In the genomic region with DNA sequence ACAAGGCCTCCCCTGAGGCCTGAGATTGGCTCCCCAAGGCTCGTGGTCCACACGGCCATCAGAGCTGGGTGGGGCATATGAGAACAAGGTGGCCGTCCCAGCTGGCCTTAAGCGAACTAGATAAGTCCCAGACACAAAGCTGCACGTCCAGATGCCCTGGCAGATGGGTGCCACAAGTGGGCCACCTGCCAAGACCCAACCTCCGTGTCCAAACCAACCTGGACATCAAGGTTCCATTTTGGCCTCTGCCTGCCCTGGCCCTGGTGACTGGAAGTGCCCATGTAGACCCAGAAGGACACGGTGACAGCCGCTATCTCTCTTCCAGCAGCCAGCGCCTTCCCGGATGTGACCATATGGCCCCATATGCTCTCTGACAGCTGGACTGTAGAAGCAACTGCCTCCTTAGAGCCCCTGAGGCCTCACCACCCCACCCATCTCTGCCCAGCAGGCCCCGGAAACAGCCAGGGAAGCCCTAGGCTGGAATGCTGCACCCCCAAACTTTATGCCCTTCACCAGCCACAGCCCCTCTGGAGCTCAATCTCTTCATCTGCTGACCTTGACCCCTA, we compare ENCODE assay signal across 25 mouse cellular contexts. TPM values are rescaled to one million over a fixed set of nuclear protein-coding genes. Genes with fewer than 3 reads are reported as not detected.
DNase-seq lines count a peak whose midpoint lies in the region; ATAC-seq and TF ChIP-seq lines count a peak whose summit lies in the region.
"Had no signal": no experiment of that assay in that cellular context is flagged by ENCODE, and none has a peak within 500 bp of the region (broad histone marks: within the 10 kb centered on the region; RNA-seq: fewer than 3 reads in every experiment).

No protein-coding gene starts in this region.

- H3K27me3 ChIP-seq in kidney, postnatal 0 days (ENCODE audit: insufficient read depth, low read length), result peaks cover 26% of the 10 kb centered on the region
- peaks cover 18% of the 10 kb centered on the region for H3K27me3 ChIP-seq in lung, postnatal 0 days (replicated peaks; ENCODE audit: insufficient read depth, low read length)

- H3K9me3 ChIP-seq in kidney, postnatal 0 days (replicated peaks; ENCODE audit: low read length), result no peaks in the 10 kb centered on the region
- no peaks in the 10 kb centered on the region for H3K9me3 ChIP-seq in lung, postnatal 0 days (ENCODE audit: low read length)
- H3K9me3 ChIP-seq: forebrain, embryonic 10.5 days; heart, embryonic 12.5 days; intestine, embryonic 15.5 days; limb, embryonic 10.5 days; liver, embryonic 15.5 days had no signal

- no peak for TF ChIP-seq EP300 in lung, postnatal 0 days (IDR thresholded peaks at IDR 0.05)

- no peak for TF ChIP-seq CTCF in kidney, postnatal 0 days (IDR thresholded peaks at IDR 0.05; ENCODE audit: low read depth)
- no peak for TF ChIP-seq CTCF in lung, postnatal 0 days (IDR thresholded peaks at IDR 0.05)

- peak; percentile 80 to 83 for DNase-seq in cerebellum, postnatal 10 days
- no peak for DNase-seq in cerebellum, adult 18-20 months
- DNase-seq in kidney, postnatal 0 days (ENCODE audit: low spot score), result no peak
- no peak for DNase-seq in kidney, adult 18-20 months
- no peak for DNase-seq in lung, postnatal 0 days (ENCODE audit: low spot score)
- DNase-seq in lung, postnatal 10 days, result no peak
- DNase-seq in retina, postnatal 1 day, result peak; percentile 60
- DNase-seq: adrenal gland, postnatal 36 days; forebrain, postnatal 0 days; gastrocnemius, postnatal 14 days; heart, adult 18-20 months; heart, postnatal 10 days; kidney, adult 9 months; kidney, postnatal 25 days; liver; right cerebral cortex, postnatal 14 days; thymus, adult 2 months; thymus, postnatal 4 days had no signal

- no peaks in the 10 kb centered on the region for H3K36me3 ChIP-seq in kidney, postnatal 0 days (ENCODE audit: insufficient read depth, low read length)
- H3K36me3 ChIP-seq in lung, postnatal 0 days (ENCODE audit: insufficient read depth, low read length), result no peaks in the 10 kb centered on the region
- H3K36me3 ChIP-seq: forebrain, embryonic 10.5 days; heart, embryonic 12.5 days; intestine, embryonic 15.5 days; limb, embryonic 10.5 days; liver, embryonic 15.5 days had no signal

- ATAC-seq in kidney, postnatal 0 days (replicated peaks; ENCODE audit: low FRiP score, low read depth), result 0 out of 2 replicates have a peak, but pooled peaks have one; percentile 21
- peak; percentile 67 for ATAC-seq in lung, postnatal 0 days
- ATAC-seq: forebrain, postnatal 0 days; intestine, embryonic 15.5 days had no signal

- H3K4me2 ChIP-seq in kidney, postnatal 0 days (ENCODE audit: low read length), result no peak overlapping the region
- no peak overlapping the region for H3K4me2 ChIP-seq in lung, postnatal 0 days (replicated peaks; ENCODE audit: low read depth, low read length)
- H3K4me2 ChIP-seq: heart, embryonic 12.5 days; intestine, embryonic 15.5 days; liver, embryonic 15.5 days had no signal

- H3K9ac ChIP-seq in kidney, postnatal 0 days (ENCODE audit: low read depth, low read length), result no peak overlapping the region
- H3K9ac ChIP-seq in lung, postnatal 0 days (replicated peaks; ENCODE audit: low read depth), result no peak overlapping the region
- H3K9ac ChIP-seq: forebrain, postnatal 0 days; heart, embryonic 12.5 days; intestine, embryonic 15.5 days; liver, embryonic 15.5 days had no signal

- H3K4me1 ChIP-seq in kidney, postnatal 0 days (replicated peaks; ENCODE audit: insufficient read depth, low read length), result peaks cover 4% of the 10 kb centered on the region; the same call in 1 of the 2 replicates
- H3K4me1 ChIP-seq in lung, postnatal 0 days (ENCODE audit: insufficient read depth, low read depth, low read length), result peaks cover under 1% of the 10 kb centered on the region; the same call in 1 of the 2 replicates
- H3K4me1 ChIP-seq: liver, embryonic 15.5 days had no signal

- H3K4me3 ChIP-seq in kidney, postnatal 0 days (replicated peaks; ENCODE audit: low read depth, low read length), result no peak overlapping the region
- H3K4me3 ChIP-seq in lung, postnatal 0 days (ENCODE audit: low read depth, low read length), result no peak overlapping the region
- H3K4me3 ChIP-seq: forebrain, embryonic 10.5 days; heart, embryonic 12.5 days; intestine, embryonic 15.5 days; limb, embryonic 10.5 days; liver, embryonic 15.5 days had no signal

- no peak overlapping the region for H3K27ac ChIP-seq in kidney, postnatal 0 days
- no peak overlapping the region for H3K27ac ChIP-seq in lung, postnatal 0 days (ENCODE audit: low read length)
- H3K27ac ChIP-seq: forebrain, embryonic 10.5 days; intestine, embryonic 15.5 days; limb, embryonic 10.5 days; liver, embryonic 15.5 days; macrophage; stomach, postnatal 0 days had no signal

- WGBS in kidney, postnatal 0 days, result 64% methylated on average over 11 of the region's 11 CpGs
- WGBS in lung, postnatal 0 days, result 62% methylated on average over 11 of the region's 11 CpGs

RNA-seq across cellular contexts. Expression of a gene that starts 4.5 kb away (rescaled TPM):
- polyA plus RNA-seq in kidney, postnatal 0 days (2015; fragmentation: Nextera tagmentation; extraction: Ambion mirVana), result 2.6 and 3.2 TPM in 2 replicates
- polyA plus RNA-seq in lung, postnatal 0 days (2015; fragmentation: Nextera tagmentation; extraction: Ambion mirVana), result 1.3 TPM in 2 replicates
- polyA plus RNA-seq: macrophage had no signal

Comparison
In these comparisons a context has a peak if more than half of its experiments do, and no peak if none do; other contexts are left out.
1. DNase-seq: peak in cerebellum, postnatal 10 days (2 of 2) and retina, postnatal 1 day (single experiment); none in cerebellum, adult 18-20 months (0 of 2), kidney, postnatal 0 days (single experiment), kidney, adult 18-20 months (single experiment), lung, postnatal 0 days (single experiment) and lung, postnatal 10 days (single experiment).